Mouse (Mus musculus) layer of hippocampus, adult 2 months (tissue): ENCODE measurements at regions not wholly inside any gene's neighbourhood (a gene's known extent, or its start where the extent isn't known, plus 50 kb on each side); places are given as distances from the start of the nearest gene placed in this dataset.
"Not testable (repeated sequence)": the region's sequence is repeated elsewhere in the genome, so short reads cannot be mapped to it uniquely, and the experiment has no call there.

Source experiments
- DNase-seq, 2 experiments: peaks; one replicate each; pipeline ENCODE4 v3.0.0; 2022; ENCODE audit warnings: low spot score in 2 of 2
- H3K27ac ChIP-seq: fragments of 200-600 bp; 2 replicates; pipeline ENCODE4 v1.8.1; 2022
- H3K4me3 ChIP-seq: fragments of 200-600 bp; 2 replicates; pipeline ENCODE4 v1.8.1; 2022; ENCODE audit warnings: mild to moderate bottlenecking
- CTCF ChIP-seq: fragments of 200-600 bp; conservative IDR thresholded peaks from 2 replicates; pipeline ENCODE4 v1.8.1; 2022; ENCODE audit warnings: antibody characterized with exemption, mild to moderate bottlenecking, moderate library complexity

GRCm38 (mm10) chr5:40177982-40178748, 422.9 kb upstream of the Hs3st1 start:
- H3K27ac ChIP-seq = no peak overlapping the region
- TF ChIP-seq CTCF = no peak
- no peak for DNase-seq
- no peak overlapping the region for H3K4me3 ChIP-seq

- Histone ChIP-seq H3K4me3 (no peak overlapping the region), H3K27ac (no peak overlapping the region)
- TF ChIP-seq CTCF = no peak
- peak in 1 of 2 experiments; percentile 1 for DNase-seq
Observed at GRCm38 (mm10) chr5:40136740-40137285, 381.5 kb upstream of the Hs3st1 start.

- H3K4me3 ChIP-seq = no peak overlapping the region
- DNase-seq = no peak
- H3K27ac ChIP-seq = no peak overlapping the region
- peak; percentile 77 for TF ChIP-seq CTCF
Observed at GRCm38 (mm10) chr5:40124337-40124736, 369.1 kb upstream of the Hs3st1 start.

GRCm38 (mm10) chr5:40116849-40117248, 361.6 kb upstream of the Hs3st1 start:
- H3K27ac ChIP-seq = no peak overlapping the region
- no peak for TF ChIP-seq CTCF
- no peak overlapping the region for H3K4me3 ChIP-seq
- DNase-seq = no peak

GRCm38 (mm10) chr5:40089576-40089975, 334.3 kb upstream of the Hs3st1 start:
- not testable (repeated sequence) for DNase-seq, H3K27ac ChIP-seq, H3K4me3 ChIP-seq

- DNase-seq = no peak
- Histone ChIP-seq H3K4me3 (no peak overlapping the region), H3K27ac (no peak overlapping the region)
- TF ChIP-seq CTCF = no peak
Observed at GRCm38 (mm10) chr5:40045288-40045687, 290.0 kb upstream of the Hs3st1 start.

- Histone ChIP-seq H3K4me3 (no peak overlapping the region), H3K27ac (no peak overlapping the region)
- DNase-seq = no peak
- TF ChIP-seq CTCF = no peak
Observed at GRCm38 (mm10) chr5:40034452-40034851, 279.2 kb upstream of the Hs3st1 start.

- H3K27ac ChIP-seq = no peak overlapping the region
- no peak for DNase-seq
- H3K4me3 ChIP-seq = no peak overlapping the region
- TF ChIP-seq CTCF = no peak
Observed at GRCm38 (mm10) chr5:40033686-40034085, 278.4 kb upstream of the Hs3st1 start.

GRCm38 (mm10) chr5:40030261-40030660, 275.0 kb upstream of the Hs3st1 start:
- TF ChIP-seq CTCF = no peak
- no peak overlapping the region for H3K4me3 ChIP-seq
- DNase-seq = no peak
- H3K27ac ChIP-seq = no peak overlapping the region

- H3K27ac ChIP-seq = no peak overlapping the region
- TF ChIP-seq CTCF = no peak
Observed at GRCm38 (mm10) chr5:40015946-40016345, 260.7 kb upstream of the Hs3st1 start.

GRCm38 (mm10) chr5:39988039-39988438, 232.8 kb upstream of the Hs3st1 start:
- DNase-seq = no peak

More at GRCm38 (mm10) chr5:40015946-40016345, 260.7 kb upstream of the Hs3st1 start:
- H3K4me3 ChIP-seq = no peak overlapping the region
- no peak for DNase-seq

GRCm38 (mm10) chr5:39964371-39964770, 209.1 kb upstream of the Hs3st1 start:
- no peak for DNase-seq
- H3K27ac ChIP-seq = no peak overlapping the region
- no peak overlapping the region for H3K4me3 ChIP-seq
- TF ChIP-seq CTCF = no peak

More at GRCm38 (mm10) chr5:39988039-39988438, 232.8 kb upstream of the Hs3st1 start:
- Histone ChIP-seq H3K27ac (no peak overlapping the region), H3K4me3 (no peak overlapping the region)
- no peak for TF ChIP-seq CTCF

- TF ChIP-seq CTCF = peak; percentile 86
- H3K4me3 ChIP-seq = no peak overlapping the region
- DNase-seq = peak; percentile 26 to 32
Observed at GRCm38 (mm10) chr5:39960981-39961380, 205.7 kb upstream of the Hs3st1 start.

GRCm38 (mm10) chr5:39935564-39935963, 180.3 kb upstream of the Hs3st1 start:
- TF ChIP-seq CTCF = no peak
- DNase-seq = no peak
- H3K4me3 ChIP-seq = no peak overlapping the region

More at GRCm38 (mm10) chr5:39960981-39961380, 205.7 kb upstream of the Hs3st1 start:
- H3K27ac ChIP-seq = no peak overlapping the region

More at GRCm38 (mm10) chr5:39935564-39935963, 180.3 kb upstream of the Hs3st1 start:
- H3K27ac ChIP-seq = no peak overlapping the region
